Mouse (Mus musculus) cerebellum, postnatal 14 days (tissue): ENCODE data around the gene Ppil1.
"Not testable (repeated sequence)": the region's sequence is repeated elsewhere in the genome, so short reads cannot be mapped to it uniquely, and the experiment has no call there.

Source experiments
- DNase-seq, 2 experiments: peaks; one replicate each; pipeline ENCODE4 v3.0.0; 2021; ENCODE audit warnings: mixed read lengths in 2 of 2

The Ppil1 gene

DNA sequence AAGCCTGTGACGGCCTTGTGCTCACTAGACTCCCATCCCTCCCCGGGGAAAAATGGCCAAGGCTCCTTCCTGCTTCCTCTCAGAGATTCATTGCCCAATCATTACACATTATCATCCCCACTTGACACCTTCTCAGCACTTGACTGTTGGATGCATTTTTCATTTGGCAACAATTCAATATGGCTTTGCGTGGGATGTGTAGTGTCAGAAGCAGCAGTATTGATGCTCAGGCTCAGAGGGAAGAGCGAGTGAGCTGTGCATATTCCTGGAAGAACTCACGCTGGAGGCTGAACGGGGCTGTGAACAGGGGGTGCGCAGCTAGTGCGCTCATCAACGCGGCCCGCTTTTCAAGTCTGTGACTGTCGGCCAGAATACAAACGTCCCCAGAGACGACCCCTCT lies 13.0 kb downstream of the Ppil1 start:
- DNase-seq: not testable (repeated sequence)

DNA sequence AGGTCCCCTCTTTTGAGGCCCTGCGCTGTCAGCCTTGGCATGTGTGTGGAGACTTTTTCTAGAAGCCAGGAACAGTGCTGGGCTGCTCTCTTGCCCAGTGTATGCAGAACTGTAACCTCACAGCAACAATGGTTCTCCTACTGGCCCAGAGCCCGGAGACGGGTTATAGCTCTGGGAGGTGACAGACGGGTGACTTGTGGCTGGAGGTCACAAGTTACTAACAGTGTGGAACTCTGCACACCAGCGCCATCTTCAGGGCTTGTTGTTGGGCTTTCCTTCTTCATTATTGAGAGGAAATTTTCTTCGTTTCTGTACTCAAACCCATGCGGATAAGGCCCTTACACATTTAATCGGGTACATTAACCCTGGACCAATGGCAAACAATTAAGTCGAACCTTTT lies 14.5 kb downstream of the Ppil1 start:
- DNase-seq: peak; percentile 49 to 83

DNA sequence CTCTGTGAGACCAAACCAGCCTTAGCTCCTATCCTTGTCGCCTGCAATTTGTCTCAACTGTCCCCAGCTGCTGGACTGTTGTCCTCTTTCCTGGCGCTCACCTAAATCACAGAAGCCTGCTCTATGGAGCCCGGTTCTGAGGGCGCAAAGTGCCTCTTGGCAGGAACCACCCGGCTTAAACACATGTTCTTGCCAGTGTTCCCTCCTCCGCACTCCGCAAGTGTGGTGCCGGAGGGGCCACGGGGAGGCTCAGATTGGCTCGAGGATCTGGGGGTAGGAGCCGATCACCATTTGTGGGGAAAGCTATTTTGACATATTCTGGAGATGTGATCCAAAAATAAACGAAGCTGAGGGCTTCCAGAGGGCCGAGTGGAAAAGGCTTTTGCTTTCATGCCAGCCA lies 16.1 kb downstream of the Ppil1 start:
- no peak for DNase-seq

DNA sequence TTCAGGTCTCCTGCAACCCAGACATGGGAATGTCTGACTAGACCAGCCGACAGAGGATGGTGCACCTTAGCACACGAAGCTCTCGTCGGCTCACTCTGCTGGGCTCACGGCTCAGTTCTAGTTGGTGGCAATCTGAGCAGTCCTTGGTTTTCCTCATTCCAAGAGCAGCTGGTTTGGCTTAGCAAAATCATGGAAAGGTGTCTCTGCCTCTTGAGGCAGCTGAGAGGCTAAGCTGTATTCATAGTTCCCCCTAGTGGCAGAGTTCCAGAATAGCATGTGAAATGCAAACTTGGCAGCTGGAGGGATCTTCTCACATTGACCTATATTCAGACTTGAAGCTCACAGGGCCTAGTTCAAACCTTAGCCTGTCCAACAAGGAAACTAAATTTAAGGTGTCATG lies 17.4 kb downstream of the Ppil1 start:
- peak; percentile 63 to 69 for DNase-seq

DNA sequence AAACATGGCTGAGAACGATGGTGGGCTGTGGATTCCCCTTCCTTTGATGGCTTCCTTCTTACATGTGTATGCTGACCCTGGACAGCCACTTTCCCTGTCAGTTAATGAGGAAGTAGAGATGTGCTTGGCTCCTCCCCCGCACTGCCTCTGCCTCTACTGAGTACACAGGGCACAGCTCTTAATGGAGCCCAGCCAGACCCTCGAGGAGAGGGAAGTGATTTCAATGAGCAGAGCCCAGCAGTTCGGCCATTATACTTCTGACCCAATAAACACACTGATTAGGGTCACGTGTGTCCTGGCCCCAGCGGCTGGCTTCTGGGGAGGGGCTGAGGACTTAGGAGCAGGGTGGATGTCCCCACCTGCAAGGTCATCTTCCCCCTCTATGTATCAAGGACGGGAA lies 18.3 kb downstream of the Ppil1 start:
- DNase-seq: peak in 1 of 2 experiments; percentile 47

DNA sequence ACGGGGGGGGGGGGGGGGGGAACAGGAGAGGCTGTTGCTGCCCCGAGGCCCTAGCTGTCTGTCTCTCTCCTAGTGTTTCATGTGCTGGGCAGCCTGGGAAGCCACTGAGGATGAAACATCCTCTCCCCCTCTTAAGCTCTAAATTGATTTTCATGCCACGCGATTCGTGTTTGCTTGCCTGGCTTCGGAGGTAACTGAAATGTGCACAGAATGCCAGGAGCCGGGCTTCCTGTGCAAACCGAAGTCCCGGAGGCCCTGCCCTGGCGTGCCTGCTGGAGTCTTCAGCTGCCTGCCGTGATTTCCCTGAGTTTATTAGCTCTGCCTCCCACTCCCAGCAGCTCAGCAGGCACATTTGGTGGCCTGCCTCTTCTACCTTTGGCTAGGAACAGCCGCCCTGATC lies 19.1 kb downstream of the Ppil1 start:
- no peak for DNase-seq

DNA sequence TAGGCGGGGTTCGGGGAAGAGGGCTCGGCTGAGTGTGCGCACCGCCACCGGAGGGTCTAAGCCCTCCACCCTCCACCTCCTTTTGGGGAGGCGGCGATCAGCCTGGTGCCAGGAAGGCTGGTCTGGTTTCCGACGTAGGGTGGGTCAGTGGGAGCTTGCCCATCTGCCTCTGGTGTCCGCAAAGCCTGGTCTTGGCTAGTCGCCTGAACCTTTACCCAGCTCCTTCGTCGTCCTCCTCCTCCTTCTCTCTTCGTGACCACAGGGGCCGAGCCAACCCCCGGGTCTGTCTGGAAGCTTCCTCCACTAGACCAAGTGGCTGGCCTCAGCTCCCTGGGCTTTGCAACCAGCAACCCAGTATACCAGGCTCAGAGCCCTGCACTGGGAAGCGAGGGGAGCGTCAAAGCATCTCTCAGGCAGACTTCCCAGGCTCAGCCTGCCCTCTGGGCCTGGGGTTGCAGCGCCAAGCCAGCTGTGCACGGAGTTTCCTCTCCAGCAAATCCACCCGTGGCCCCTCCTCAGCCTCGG lies 25.5 kb downstream of the Ppil1 start:
- DNase-seq: peak; percentile 47 to 58

DNA sequence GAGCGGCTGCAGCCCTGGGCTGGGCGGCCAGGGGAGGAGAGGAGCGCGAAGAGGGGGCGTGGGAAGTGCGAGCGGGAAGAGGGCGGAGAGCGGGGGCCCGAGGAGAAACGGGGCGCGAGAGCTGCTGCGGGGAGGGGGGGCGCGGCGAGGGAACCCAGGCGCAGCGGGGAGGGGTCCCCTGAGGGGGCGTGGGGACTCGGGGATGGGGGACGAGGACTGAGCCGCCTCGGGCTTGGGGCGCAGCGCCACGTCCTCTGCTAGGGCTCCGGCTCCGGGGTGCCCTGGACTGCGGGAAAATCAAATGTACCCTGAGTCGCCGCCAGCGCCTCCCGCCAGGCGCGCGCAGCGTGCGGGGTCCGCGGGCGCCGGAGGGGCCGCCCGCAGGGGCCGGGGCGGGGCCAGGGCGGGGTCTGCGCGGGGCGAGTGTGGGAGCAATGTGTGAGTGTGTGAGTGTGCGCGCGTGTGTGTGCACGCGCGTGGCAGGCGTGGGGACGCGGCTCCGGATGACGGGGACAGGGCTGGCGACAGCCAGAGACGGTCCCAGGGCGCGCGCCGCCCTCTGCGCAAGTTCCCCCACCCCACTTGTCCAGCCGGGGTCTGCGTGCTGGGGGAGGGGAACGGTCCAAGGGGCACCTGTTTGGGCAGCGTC lies 26.1 kb downstream of the Ppil1 start, which contains the start of gene Cpne5:
Gene Cpne5, minus strand, starts transcription at position 396 of the 649 bp plus-strand sequence.
- peak; percentile 39 to 59 for DNase-seq

DNA sequence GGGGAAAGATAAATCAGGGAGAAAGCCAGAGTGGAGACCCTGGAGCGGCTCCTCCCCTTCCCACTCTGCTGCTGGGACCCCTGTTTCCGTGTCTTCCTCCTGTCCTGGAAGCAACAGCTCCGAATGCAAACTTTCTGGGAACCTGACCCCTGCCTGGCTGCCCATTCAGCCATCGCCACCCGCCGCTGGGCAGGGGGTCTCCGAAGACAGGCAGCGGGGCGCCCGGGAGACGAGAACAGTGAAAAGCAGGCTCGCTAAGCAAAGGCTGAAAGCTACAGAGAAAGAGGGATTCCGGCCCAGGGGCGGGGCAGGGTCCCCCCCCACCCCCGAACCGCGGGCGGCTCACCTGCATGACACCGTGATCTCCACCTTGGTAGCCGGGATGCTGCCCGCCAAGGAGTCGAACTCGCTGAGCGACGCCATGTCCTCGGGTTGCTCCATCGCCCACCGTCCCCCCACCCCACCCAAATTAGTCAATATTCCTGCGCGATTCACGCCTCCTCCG lies 26.7 kb downstream of the Ppil1 start:
- no peak for DNase-seq

DNA sequence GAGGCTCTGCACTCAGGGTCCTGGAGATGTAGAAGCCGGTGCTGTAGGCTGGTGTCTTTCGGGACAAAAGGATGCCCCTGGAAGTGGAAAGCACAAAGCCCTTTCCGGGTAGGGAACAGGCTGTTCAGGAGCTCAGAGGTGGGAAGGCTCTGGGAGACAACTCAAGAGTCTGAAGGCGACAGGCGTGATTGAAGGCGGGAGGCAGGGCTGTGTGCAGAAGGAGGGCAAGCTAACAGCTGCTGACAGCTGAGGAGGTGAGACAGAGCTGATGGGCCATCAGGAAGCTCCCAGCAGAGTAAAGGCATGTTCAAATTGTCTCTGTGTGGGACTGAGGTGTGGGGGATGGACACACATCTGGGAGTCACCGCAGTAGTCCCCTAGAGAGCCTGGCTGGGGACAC lies 27.9 kb downstream of the Ppil1 start:
- DNase-seq: no peak

DNA sequence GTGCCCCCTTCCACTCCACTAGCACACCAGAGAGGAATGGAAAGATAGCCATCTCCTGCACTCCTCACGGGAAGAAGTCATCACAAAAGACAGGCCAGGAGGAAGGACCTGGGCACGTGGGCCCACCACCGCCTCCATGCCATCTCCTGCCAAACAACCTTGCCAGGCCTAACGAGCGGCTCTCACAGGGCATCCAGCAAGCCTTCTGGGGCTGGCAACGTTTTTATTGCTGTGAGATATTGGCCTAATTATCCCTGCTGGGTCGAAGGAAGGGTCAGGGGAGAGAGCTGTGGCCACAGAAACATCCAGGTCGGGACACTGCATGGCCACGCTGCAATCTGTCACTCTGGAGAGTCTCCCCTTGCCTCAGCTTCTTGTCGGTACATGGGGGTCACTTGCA lies 32.9 kb downstream of the Ppil1 start:
- peak; percentile 67 to 69 for DNase-seq

DNA sequence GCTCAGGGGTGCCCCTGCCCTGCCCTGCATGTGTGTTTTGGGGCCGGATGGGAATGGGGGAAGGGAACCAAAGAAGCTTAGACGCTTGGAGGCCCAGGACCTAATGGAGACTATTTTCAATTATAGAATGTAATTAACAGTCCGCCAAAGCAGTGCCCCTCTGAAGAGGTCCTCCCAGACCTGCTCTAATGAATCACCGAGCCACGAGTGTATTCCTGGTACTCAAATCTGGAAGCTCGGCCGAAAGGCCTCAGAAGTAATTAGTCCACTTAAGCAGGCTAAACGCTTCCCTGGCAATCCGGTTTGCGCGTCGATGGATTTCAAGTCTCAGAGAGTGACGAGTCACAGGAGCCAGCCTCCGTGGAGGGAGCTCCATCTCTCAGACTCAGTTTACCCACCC lies 43.4 kb downstream of the Ppil1 start:
- no peak for DNase-seq

DNA sequence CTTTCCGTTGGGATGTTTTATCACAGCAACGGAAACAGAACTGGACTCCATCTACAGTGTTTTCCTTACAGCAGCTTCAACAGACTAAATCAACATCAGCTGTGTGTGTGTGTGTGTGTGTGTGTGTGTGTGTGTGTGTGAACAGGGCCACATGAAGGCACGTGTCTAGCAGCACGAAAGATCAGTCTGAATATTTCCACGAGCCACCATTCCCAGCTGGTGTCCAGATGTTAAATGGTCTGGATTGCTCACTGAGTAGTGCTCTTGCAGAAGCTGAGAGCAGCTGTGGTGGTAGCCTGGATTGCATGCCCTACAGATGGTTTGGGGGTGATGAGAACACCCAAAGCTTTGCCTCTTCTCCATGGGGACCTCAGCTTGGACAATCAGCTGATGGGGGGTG lies 46.0 kb downstream of the Ppil1 start:
- DNase-seq: no peak

DNA sequence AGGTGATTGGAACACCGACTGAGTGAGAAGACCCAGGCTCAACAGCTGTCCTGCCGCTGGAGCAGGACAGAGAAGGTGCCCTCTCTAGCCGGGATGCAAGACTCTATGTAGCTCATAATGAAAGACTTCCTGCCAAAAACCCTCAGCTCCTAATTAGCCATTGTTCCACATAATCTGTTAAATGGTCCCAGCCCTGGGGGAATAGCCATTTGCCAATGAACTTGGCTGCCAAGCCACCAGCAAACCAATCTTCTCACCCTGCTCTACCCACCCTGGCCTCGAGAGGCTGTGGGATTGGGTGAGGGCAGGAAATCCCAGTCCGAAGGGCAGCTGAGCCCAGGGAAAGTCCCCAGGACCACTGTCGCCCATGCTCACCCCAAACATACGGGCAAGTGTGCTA lies 47.9 kb downstream of the Ppil1 start:
- DNase-seq: peak in 1 of 2 experiments; percentile 36

DNA sequence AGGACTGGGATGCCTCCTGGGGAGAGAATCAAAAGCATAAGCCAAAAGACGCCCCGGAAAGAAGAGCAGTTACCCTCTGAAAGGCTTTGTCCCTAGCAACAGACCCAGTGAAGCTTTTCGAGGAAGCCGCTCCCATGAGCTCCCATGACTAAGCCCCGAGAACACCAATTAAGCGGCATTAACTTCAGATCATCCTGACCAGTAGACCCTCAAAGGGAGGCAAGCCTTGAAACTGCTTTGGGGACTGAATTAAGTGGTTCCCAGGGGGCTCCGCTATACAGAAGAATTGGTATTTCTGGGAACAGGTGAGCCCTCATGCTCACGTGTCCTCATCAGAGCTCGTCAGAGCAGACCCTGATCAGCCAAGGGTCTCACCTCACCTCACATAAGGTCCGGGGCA lies 49.3 kb downstream of the Ppil1 start:
- DNase-seq: no peak

DNA sequence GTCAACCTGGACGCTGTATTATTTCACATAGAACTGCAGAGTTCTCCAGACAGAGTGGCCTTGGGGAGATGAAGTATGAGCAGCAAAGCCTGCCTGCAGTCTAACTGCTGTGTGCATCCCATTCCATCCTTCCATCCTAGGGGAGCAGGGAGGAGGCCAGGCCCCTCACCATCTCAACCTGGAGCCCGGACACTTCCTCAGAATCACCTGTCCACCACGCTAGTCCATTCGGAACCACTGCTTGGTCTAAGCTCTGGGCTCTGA lies 49.9 kb downstream of the Ppil1 start:
- no peak for DNase-seq

DNA sequence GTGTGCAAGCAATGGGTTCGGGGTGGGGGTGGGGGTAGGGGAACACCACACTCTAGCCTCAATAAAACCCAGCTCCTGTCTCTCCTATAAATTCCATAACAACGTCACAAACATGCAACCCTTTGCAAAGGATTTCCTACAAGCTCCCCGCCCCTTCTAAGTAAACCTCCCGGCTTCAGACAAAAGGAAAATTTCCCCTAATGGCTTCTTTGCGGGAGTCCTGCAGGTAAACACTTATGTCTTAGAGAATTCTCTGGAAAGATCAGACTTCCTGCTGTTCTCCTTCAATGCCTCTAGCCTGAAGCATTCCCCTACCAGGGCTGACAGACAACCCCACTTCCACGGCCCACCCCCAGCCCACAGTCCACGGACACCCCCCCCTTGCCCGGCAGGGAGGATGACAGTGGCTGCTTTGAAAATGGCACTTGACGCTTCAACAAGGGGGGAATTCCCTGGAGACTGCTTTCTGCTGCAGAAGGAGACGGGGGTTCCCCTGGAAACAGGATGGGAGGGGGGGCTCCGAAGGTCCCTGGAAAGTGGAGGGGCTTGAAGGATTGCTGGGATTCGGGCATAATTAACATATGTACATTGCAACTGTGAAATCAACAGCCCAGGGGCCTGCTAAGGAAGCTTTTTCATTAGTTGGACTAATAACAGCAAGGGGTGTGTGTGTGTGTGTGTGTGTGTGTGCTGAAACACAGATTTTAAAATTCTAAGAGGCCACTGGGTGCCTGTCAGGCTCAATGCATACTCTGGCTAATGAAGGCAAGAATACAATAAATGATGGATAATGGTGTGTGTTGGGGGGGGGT lies 50.4 kb downstream of the Ppil1 start:
- no peak for DNase-seq

DNA sequence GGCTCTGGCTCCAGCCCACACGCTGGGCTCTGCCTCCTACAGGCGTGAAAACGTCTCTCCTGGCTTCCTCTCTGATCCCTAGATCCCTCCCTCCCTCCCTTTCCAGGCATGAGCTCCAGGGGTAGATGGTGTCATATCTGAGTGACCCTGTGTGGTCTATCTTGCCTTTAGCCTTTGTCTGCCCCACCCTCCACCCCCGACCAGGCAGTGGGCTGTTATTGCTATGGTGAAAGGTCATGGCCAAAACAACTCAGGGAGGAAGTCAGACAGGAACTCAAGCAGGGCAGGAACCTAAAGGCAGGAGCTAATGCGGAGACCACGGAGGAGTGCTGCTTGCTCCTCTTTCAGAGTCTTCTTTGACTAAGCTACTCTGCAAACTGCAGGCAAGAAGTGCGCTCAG lies 52.1 kb downstream of the Ppil1 start:
- no peak for DNase-seq

DNA sequence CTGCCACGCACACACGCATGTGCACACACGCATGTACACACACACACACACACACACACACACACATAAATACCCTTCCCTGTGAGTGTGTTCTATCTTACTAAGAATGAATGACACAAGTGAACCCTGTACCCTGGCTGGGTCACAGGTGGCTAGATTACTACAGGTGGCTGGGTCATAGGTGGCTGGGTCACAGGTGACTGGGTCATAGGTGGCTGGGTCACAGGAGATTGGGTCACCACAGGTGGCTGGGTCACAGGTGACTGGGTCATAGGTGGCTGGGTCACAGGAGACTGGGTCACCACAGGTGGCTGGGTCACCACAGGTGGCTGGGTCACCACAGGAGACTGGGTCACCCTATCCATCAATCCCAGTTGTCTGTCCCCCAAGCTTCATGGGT lies 53.9 kb downstream of the Ppil1 start:
- no peak for DNase-seq

DNA sequence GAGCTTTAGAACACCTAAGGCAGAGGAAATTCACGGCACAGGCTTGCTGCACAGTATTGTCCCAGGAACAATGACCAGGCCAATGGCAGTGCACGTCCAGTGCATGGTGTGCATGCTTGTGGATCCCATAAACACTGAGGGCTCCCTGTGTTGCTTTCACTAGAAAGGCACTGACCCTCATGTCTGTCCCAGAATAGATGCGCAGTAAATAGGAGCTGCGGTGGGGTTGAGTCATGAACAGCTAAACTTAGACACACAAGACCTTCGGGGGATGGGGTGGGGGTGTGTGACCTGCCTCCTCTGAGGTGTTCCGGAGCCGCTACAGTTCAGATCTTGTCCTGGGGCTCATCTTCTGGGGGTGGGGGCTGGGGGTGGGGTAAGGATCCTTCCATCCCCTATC lies 57.9 kb downstream of the Ppil1 start:
- DNase-seq: no peak

DNA sequence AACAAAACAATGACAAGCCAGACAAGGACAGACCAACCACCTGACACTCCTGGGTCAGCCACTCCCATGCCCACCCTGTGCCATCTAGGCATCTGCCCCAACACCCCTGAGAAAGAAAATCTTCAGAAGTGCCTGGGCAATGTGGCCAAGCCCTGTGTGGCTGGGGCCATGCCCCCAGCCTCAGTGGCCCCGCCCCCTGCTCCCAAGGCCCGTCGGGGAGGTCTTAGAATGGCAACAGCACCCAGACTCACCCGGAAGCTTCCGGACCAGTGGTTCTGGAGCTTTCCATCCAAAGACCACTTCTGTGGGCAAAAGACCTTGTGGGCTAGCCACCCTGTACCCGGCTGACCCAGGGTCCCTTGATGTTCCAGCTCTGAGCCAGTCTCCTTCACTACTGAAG lies 61.4 kb downstream of the Ppil1 start:
- DNase-seq: no peak
